Comparison of ENCODE assay signal across 10 mouse cellular contexts in the genomic region with DNA sequence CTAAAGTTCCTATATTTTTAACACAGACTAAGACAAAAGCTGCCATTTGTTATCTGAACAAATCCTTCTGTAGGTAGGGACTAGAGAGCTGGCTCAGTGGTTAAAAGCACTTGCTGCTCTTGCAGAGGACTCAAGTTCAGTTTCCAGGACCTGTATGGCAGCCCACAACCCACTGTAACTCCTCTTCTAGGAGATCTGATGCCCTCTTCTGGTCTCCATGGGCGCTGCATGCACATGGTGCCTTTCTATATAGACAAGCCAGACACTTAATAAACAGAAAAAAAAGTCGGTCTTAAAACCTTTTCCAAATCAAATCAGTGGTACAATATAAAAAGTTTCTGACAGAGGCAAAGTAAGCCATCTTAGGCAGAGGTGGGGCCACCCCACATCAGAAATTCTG. TPM values are rescaled to one million over a fixed set of nuclear protein-coding genes. Genes with fewer than 3 reads are reported as not detected.
A peak's percentile ranks its signal among the peaks of the same experiment; 100 is the strongest.
DNase-seq lines count a peak whose midpoint lies in the region; ATAC-seq and TF ChIP-seq lines count a peak whose summit lies in the region.
"Had no signal": no experiment of that assay in that cellular context is flagged by ENCODE, and none has a peak within 500 bp of the region (broad histone marks: within the 10 kb centered on the region; RNA-seq: fewer than 3 reads in every experiment).

No protein-coding gene starts in this region.

- no peak overlapping the region for H3K4me2 ChIP-seq in liver, embryonic 12.5 days
- H3K4me2 ChIP-seq in midbrain, postnatal 0 days (ENCODE audit: low read depth, low read length, poor library complexity, severe bottlenecking), result no peak overlapping the region
- H3K4me2 ChIP-seq: hindbrain, embryonic 15.5 days had no signal

- no peak for ATAC-seq in liver, embryonic 12.5 days
- ATAC-seq in midbrain, postnatal 0 days (ENCODE audit: low FRiP score), result no peak

- H3K36me3 ChIP-seq in liver, embryonic 12.5 days, result peaks cover 14% of the 10 kb centered on the region
- H3K36me3 ChIP-seq in midbrain, postnatal 0 days (ENCODE audit: insufficient read depth, low read length), result no peaks in the 10 kb centered on the region
- H3K36me3 ChIP-seq: hindbrain, embryonic 15.5 days had no signal

- H3K4me1 ChIP-seq in cerebellum, adult 2 months (ENCODE audit: control insufficient read depth, insufficient read depth, low read length), result peaks cover 5% of the 10 kb centered on the region
- peaks cover 47% of the 10 kb centered on the region for H3K4me1 ChIP-seq in liver, embryonic 12.5 days
- H3K4me1 ChIP-seq in bone marrow, adult 2 months (ENCODE audit: control insufficient read depth, insufficient read depth, low read length), result peaks cover 2% of the 10 kb centered on the region
- H3K4me1 ChIP-seq in midbrain, postnatal 0 days (ENCODE audit: insufficient read depth, low read length), result no peaks in the 10 kb centered on the region

- H3K4me3 ChIP-seq in cerebellum, adult 2 months (replicated peaks; ENCODE audit: insufficient read depth, low read depth, low read length), result no peak overlapping the region
- no peak overlapping the region for H3K4me3 ChIP-seq in liver, embryonic 12.5 days
- no peak overlapping the region for H3K4me3 ChIP-seq in bone marrow, adult 2 months (replicated peaks; ENCODE audit: control insufficient read depth, low read depth, low read length)
- no peak overlapping the region for H3K4me3 ChIP-seq in midbrain, postnatal 0 days (ENCODE audit: low read depth, low read length)
- H3K4me3 ChIP-seq: hindbrain, embryonic 15.5 days had no signal

- H3K9me3 ChIP-seq in liver, embryonic 12.5 days (replicated peaks), result no peaks in the 10 kb centered on the region
- H3K9me3 ChIP-seq in midbrain, postnatal 0 days (ENCODE audit: low read length), result no peaks in the 10 kb centered on the region
- H3K9me3 ChIP-seq: G1E; hindbrain, embryonic 15.5 days had no signal

- no peak for TF ChIP-seq POLR2A in cerebellum, adult 2 months (IDR thresholded peaks at IDR 0.05; ENCODE audit: borderline replicate concordance, insufficient read depth, low read length)
- TF ChIP-seq POLR2A in bone marrow, adult 2 months (IDR thresholded peaks at IDR 0.05; ENCODE audit: borderline replicate concordance, control insufficient read depth, low read depth, low read length), result no peak

- H3K27ac ChIP-seq in cerebellum, adult 2 months (ENCODE audit: insufficient read depth, low read length), result no peak overlapping the region
- no peak overlapping the region for H3K27ac ChIP-seq in liver, embryonic 12.5 days
- H3K27ac ChIP-seq in bone marrow, adult 2 months (ENCODE audit: control insufficient read depth, insufficient read depth, low read depth, low read length, poor library complexity), result no peak overlapping the region
- H3K27ac ChIP-seq in midbrain, postnatal 0 days (ENCODE audit: low read depth, low read length), result no peak overlapping the region
- H3K27ac ChIP-seq: hindbrain, embryonic 15.5 days had no signal

- no peaks in the 10 kb centered on the region for H3K27me3 ChIP-seq in cerebellum, adult 2 months (ENCODE audit: control insufficient read depth, insufficient read depth, low read length)
- no peaks in the 10 kb centered on the region for H3K27me3 ChIP-seq in liver, embryonic 12.5 days (replicated peaks)
- H3K27me3 ChIP-seq in midbrain, postnatal 0 days (ENCODE audit: insufficient read depth, low read length), result no peaks in the 10 kb centered on the region
- H3K27me3 ChIP-seq: hindbrain, embryonic 15.5 days had no signal

- no peak overlapping the region for H3K9ac ChIP-seq in liver, embryonic 12.5 days
- H3K9ac ChIP-seq in midbrain, postnatal 0 days (replicated peaks; ENCODE audit: low read length, poor library complexity, severe bottlenecking), result no peak overlapping the region
- H3K9ac ChIP-seq: hindbrain, embryonic 15.5 days had no signal

- peak; percentile 32; the same call in 1 of the 2 replicates for TF ChIP-seq CTCF in cerebellum, adult 2 months (IDR thresholded peaks at IDR 0.05; ENCODE audit: borderline replicate concordance, insufficient read depth, low read depth, low read length)
- TF ChIP-seq CTCF in bone marrow, adult 2 months (IDR thresholded peaks at IDR 0.05; ENCODE audit: control insufficient read depth, insufficient read depth, low read length), result peak; percentile 37; the same call in 1 of the 2 replicates
- peak; percentile 65 for TF ChIP-seq CTCF in midbrain, postnatal 0 days (IDR thresholded peaks at IDR 0.05)

- WGBS in cerebellum, adult 2 months, result 44% methylated on average over 2 of the region's 2 CpGs
- 36% methylated on average over 2 of the region's 2 CpGs for WGBS in liver, embryonic 12.5 days (ENCODE audit: insufficient replicate concordance)
- WGBS in bone marrow, adult 2 months, result 30% methylated on average over 2 of the region's 2 CpGs
- WGBS in midbrain, postnatal 0 days, result 42% methylated on average over 2 of the region's 2 CpGs

- peak in 1 of 2 experiments; percentile 27 for DNase-seq in cerebellum, adult 2 months
- no peak for DNase-seq in cerebellum, adult 9-11 months
- DNase-seq in liver, result peak; percentile 51
- DNase-seq in heart, postnatal 4 days, result peak; percentile 54
- DNase-seq in midbrain, postnatal 0 days (ENCODE audit: low spot score), result peak; percentile 24
- no peak for DNase-seq in urinary bladder, postnatal 36 days (ENCODE audit: low spot score in 2 of 2)

RNA-seq across cellular contexts. Expression of a gene that starts 5.1 kb away (rescaled TPM):
- polyA plus RNA-seq in cerebellum, adult 2 months (2012; rRNA removed), result 87.4 and 92.8 TPM in 2 replicates
- polyA plus RNA-seq in liver, embryonic 12.5 days (2016; fragmentation: Nextera tagmentation; extraction: Ambion mirVana), result 93.0 and 98.7 TPM in 2 replicates
- 19.7 and 38.0 TPM in 2 replicates for polyA plus RNA-seq in bone marrow, adult 2 months (2011; ENCODE audit: insufficient read depth, insufficient read length, low replicate concordance, missing spikeins)
- 100 to 1,000 TPM; 119 TPM for total RNA-seq in heart, postnatal 4 days (2021)
- total RNA-seq in midbrain, postnatal 0 days (2014; rRNA removed), result 128 and 148 TPM in 2 replicates
- 57.8 and 63.2 TPM in 2 replicates for polyA plus RNA-seq in midbrain, postnatal 0 days (2015; fragmentation: Nextera tagmentation; extraction: Ambion mirVana)

RNA-seq across cellular contexts. Expression of a gene that starts 52.1 kb away (rescaled TPM):
- polyA plus RNA-seq in cerebellum, adult 2 months (2012; rRNA removed), result 0.90 and 1.0 TPM in 2 replicates
- polyA plus RNA-seq in liver, embryonic 12.5 days (2016; fragmentation: Nextera tagmentation; extraction: Ambion mirVana), result not detected in 2 replicates
- polyA plus RNA-seq in bone marrow, adult 2 months (2011; ENCODE audit: insufficient read depth, insufficient read length, low replicate concordance, missing spikeins), result not detected in 2 replicates
- total RNA-seq in heart, postnatal 4 days (2021), result 1 to 10 TPM; 2.3 to 2.4 TPM
- 0.71 and 1.2 TPM in 2 replicates for total RNA-seq in midbrain, postnatal 0 days (2014; rRNA removed)
- 0.48 and 0.56 TPM in 2 replicates for polyA plus RNA-seq in midbrain, postnatal 0 days (2015; fragmentation: Nextera tagmentation; extraction: Ambion mirVana)
- total RNA-seq: G1E had no signal
- polyA plus RNA-seq: G1E had no signal

Comparison
In these comparisons a context has a peak if more than half of its experiments do, and no peak if none do; other contexts are left out.
1. DNase-seq: peak in liver (single experiment), heart, postnatal 4 days (single experiment) and midbrain, postnatal 0 days (single experiment); none in cerebellum, adult 9-11 months (single experiment) and urinary bladder, postnatal 36 days (0 of 2).
2. Peak in every context shown above with its lines, with median percentiles within 50 percentile points of each other: CTCF ChIP-seq.